Mouse (Mus musculus): ENCODE measurements around the gene Sox5.

The Sox5 gene

DNA sequence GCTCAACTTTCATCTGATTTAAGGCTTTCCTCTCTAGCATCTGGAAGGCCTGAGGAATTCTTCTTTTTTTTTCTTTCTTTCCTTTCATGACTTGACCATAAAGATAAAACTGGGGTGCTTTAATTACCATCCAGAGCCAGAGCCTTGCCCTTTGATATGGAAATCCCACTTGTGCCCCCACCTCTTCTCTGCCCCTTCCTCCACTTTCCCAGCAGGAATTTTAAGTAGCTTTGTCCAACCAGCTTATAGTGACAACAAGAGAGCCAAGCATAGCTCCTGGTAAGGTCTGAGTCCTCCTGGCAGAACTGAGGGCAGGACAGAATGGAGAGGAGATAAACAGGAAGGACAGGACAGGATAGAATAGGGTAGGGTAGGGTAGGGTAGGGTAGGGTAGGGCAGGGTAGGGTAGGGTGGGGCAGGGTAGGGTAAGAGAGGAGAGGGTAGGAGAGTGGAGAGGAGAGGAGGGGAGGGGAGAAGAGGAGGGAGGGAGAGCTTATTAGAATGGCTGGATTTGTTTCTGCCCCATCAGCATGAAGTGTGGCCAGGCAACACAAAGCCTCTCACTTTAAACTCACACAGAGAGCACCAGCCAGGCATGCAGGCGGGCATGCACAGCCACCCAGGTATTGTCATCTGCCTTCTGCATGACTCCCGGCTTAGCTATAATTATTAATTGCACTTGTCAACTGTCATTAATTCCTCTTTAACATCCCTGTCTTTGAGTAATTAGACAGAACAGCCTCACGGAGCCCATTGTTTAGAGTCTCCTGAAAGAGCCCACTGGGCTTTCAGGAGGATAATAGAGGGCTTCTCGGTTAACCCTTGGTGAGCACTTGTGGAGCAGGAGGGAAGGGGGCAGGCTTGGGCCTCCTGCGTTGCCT, 300.9 kb downstream of the Sox5 start:
- DNase-seq (ENCODE audit: low spot score) = no peak

DNA sequence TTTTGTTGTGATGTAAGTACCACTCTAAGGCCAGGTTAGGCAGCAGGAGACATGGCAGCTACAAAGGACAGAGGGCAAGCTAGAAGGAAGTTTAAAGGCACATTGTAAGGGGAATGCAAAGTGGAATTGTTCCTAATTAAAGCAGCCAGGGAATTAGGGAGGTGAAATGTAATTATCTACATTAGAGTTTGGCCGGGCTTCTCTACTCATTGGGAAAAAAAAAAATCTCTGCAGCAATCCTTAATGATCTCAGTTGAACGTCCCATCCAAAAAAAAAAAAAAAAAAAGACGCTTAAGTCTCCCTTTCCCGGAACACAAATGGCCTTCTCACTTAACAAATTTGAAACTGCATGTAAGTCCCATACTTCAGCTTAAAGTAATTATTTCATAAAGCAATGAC, 301.9 kb downstream of the Sox5 start:
- no peak for DNase-seq (ENCODE audit: low spot score)

DNA sequence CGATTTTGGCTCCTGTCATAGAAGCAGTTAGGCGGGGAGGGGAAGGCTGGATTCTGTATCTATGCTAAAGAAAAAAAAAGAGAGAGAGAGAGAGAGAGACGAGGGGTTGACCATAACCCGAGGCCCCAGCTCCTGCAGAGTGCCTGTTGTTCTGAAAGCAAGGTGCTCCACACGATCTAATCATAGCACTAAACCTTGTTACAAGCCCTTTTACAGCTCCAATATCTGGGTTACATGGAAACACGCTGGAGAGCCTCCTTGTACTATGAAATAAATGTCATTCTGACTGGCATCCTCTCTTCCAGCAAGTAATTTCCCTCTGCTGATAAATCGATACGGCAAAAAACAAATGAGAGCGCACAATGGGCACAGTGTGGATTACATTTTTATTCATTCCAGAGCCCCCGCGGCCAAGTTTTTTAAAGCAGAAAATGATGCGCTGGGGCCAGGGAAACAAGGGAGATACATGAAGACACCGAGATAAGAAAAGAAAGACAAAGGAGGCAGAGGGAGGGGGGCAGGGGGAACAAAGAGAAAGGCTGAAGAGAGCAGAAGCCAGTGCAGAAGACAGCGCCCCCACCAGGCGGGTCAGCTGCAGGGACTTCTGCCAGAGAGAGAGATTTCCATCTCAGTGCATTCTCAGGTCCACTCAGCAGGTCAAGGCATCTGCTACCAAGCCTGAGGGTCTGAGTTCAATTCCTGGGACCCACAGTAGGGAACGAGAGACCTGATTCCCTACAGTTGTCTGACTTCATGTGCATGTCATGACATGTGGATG, 304.3 kb downstream of the Sox5 start:
- DNase-seq (ENCODE audit: low spot score) = peak; percentile 48

DNA sequence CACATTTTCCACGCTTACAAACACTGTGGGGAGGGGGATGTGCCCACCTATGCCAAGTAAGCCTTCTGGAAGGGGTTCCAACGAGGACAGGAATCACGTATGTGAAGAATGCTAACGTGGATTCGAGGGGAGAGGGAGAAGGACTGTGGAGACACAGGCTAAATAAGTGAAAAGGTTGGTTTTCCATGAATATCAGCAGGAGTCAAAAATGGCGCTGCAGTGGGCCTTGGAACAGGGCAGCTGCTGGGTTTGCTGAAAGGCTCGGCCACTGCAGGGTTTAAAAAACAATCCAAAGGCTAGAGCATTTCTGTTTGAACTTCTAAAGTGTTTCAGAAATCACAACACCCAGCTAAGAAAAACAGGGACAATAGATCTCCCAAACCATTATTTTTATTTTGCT, 308.3 kb downstream of the Sox5 start:
- no peak for DNase-seq (ENCODE audit: low spot score)

DNA sequence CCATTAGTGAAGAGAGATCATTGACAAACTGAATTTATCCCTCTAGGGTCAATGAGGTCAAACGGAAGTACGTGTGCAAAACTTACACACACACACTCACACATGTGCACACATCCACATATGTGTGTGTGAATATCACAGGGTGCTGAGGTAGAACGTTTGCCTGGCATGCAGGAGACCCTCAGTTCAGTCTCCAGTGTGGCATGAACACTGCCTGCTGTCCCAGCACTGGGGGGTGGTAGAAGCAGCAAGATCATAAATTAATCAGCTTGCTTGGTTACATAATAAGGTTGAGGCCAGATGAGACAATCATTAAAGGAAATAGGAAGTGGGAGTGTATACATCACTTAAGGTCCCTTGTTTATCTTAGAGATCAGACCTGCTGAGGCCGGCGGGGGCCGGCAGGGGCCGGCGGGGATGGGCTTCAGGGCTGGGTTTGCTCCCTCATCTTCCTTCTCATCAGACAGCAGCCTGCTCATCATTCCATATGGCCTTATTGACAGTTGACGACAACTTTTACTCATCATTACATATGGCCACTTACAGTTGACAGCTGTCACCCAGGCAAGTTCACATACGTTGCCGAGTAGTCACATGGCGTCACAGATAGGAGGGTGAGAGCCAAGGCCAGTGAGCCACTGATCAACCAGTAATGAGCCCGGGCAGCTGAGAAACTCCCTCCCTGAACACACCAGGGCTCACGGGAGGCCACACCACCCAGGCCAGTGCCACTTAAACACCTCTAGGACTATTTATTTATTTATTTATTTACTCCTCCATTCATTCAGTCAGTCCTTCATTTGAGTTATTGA, 309.5 kb downstream of the Sox5 start:
- DNase-seq (ENCODE audit: low spot score) = no peak

DNA sequence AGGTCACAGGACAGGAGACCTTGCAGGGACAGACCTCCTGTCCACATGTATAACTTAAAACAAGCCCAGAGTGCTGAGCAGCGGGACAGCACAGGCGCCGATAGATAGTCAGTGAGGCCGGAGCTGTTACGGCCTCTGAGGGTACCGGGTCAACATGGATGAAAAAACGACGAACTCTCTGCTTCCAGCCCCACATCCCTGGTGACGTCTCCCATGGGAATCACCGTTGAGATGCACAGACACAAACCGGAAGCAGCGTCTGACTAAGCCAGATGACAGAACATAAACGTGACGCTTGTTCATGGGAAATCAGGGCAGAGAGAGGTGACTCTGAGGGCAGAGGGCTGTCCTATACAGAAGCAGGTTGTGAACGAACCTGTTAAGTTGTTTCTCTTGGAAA, 315.1 kb downstream of the Sox5 start:
- DNase-seq (ENCODE audit: low spot score) = no peak

DNA sequence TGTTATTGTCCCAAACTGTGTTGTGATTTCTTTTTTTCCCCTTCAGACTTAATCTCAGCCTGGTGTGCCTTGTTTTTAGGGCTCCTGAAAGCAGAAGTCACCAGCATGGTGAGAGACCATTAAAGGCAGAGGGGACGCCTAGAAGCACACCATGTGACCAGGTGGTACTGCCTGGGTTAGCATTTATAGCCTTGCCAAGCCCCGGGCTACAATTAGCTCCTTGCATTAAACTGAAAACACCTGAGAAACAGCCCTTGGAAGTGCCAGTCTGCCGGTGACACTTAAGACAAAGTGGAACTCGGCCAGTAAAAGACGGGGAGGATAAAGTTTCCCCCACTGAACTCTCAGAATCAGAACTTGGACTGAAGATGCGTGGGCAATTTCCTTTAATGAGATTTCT, 318.1 kb downstream of the Sox5 start:
- DNase-seq (ENCODE audit: low spot score) = no peak

DNA sequence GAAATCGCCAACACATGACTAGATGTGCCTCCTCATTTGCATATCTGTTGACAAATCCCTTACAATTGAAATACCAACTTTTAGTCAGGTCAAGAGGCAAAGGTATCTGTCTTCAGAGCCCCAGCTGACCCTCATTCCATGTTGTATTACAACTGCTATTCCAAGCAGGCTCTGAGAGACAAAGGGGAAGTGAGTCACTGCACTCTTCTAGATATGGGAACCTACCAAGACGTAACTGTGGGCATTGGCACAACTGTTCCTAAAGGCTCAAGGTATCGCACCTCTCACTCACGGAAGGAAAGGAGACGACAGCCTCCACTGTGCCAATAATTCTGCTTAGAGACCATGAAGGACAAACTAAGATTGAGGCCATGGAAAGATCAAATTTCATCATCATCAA, 318.5 kb downstream of the Sox5 start:
- no peak for DNase-seq (ENCODE audit: low spot score)

DNA sequence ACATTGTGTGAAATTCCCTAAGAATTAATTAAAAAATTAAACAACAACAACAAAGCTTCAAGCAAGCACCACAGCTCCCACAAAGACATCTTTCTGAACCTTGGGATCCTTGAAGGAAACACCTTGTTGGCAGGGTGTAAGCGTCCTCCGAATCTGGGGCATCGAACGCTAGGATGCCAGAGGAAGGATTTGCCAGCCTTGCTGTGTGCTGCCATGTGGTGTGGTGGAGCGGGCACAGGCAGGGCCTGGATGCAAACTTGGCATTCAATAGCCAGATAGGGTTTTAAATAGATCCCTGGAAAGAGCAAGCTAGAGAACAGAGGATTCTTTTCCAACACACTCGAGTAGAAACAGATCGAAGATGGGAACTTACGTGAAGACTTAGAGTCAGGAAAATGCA, 322.3 kb downstream of the Sox5 start:
- no peak for DNase-seq (ENCODE audit: low spot score)

DNA sequence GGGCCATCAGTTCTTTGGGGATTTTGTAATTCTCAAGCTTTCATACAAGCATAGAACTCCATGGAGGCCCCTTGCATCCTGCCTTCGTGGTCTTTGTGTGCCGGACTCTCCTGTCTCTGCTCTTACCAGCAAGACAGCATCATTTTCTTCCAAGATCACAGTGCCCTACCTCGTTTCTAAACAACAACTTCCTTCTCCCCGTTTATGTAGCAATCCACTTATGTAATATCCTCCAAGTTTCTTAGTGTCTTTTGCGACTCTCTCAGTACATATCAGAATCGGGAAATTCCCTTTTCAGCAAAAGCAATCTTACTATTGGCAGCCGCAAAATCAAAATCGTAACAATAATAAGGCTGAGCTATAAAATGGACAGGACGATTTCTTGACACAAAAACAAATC, 324.3 kb downstream of the Sox5 start:
- no peak for DNase-seq (ENCODE audit: low spot score)

DNA sequence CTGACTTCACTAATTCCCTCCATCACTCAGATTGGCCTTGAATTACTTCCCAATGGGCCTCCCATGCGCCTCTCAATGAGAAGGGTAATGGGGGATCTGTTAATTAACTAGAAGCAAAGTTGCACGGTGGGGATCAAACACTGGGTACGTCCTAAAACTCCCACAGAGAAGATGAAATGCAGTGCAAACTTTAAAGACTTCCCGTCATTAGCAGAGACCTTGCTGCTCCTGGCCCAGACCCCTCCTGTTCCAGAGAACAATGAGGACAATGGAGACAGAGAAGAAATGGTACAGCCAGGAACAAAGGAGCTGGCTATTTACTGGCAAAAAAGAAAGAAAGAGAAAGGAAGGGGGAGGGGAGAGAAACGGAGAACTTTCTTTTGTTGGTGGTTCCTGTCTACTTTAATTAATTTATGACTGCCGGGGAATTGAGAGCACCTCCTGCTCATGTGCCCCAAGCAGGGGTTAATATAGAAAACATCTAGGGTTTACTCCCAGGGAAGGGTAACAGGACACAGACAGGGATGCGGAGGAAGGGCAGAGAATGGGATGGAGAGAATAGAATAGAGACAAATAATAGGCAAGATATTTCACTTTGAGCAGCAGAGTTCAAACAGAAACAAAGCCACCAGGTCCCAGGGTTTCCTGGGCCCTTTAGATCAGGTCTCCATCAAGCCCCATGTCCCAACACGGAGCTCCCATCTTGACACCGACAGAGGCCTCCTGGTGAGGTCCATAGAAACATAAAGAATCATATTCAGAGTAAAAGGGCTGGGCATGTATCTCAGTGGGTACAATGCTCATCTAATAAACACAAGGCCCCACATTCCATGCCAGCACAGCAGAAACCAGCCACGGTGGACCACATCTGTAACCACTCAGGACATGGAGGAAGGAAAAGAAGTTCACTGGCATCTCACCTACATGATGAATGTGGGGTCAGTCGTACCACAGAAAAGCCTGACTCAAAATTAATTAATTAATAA, 327.2 kb downstream of the Sox5 start:
- DNase-seq (ENCODE audit: low spot score) = no peak

DNA sequence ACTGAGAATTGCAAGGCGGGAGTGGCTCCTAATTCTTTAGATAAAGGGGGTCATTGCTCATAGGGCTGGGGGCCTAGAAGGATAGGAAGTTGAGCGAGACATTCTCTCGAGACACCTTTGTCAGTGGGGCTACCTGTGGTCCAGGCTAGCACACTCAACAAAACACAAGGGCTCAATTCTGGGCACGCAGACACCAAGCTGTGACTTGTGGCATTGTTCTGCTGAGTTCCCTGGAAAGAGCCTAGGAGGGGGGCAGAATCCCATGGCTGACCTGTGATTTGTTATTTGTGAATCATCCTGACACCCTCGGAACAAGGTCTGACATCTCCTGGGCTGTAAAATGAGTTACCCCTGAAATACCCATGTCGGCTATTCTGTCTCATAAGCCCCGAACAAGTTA, 328.2 kb downstream of the Sox5 start:
- no peak for DNase-seq (ENCODE audit: low spot score)

DNA sequence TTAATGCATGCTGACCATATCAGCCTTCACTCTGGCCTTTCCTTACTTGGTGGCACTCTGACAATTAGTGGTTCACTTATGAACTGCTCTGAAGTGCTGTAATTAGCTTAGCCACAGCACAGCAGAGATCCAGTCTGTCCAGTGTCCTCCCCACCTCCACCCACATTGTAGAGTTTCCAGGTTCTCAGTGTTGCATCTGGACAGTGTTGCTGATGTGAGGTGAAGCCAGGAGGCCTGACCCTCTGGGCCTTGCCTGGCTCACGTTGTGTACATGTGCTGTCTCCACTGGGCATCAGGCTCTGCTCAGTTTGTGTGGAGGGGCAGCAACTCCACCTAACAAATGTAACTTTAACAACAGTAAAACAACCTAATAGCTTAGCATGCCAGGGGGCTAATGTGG, 328.6 kb downstream of the Sox5 start:
- DNase-seq (ENCODE audit: low spot score) = no peak

DNA sequence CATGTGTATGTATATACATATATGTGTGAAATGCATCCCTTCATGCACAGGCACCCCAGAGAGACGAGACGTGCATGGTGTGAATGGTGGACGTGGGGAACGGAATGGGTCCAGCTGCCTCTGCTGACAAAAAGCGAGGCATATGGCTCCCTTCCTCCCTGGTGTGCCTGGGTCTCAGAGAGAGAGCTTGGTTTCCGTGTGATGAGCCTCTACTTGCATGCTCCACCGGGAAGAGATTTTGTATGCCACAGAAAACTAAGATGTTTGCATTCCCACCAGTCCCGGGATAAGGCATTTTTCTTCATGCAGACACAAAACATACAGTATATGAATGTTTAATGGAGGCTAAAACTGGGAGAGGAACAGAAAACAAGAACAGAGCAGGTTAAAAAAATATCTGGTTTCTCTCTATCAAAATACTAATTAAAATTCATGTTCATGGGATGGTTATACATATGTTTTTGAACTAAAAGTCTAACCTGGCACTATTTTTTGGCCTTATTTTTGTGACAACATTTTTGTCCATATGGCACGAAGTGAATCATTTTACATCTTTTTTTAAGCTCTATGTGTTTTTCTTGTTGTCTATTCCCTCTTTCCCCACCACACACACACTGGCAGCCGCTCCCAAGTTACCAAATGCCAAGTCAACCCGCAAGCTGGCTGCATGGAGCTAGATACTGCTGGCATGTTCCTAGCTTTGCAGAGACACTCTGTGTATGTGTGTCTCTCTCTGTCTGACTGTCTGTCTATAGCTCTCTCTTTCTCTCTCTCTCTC, 329.4 kb downstream of the Sox5 start:
- DNase-seq (ENCODE audit: low spot score) = no peak

DNA sequence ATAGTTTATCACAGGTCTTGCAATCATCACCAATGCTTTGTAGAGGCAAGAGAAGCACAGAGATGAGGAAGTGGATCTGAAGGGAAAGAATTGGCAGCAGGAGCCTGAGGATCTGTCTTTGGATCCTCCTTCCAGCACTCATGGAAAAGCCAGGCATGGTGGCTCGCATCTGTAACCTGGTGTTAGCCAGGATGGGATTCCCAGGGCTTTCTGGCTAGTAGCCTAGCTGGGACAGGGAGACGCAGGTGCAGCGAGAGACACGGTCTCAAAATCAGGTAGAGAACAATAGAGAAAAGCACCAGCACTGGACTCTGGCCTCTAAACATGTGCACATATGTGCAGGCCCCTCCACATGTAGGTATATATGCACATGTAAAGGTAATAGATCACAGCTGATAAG, 330.1 kb downstream of the Sox5 start:
- DNase-seq (ENCODE audit: low spot score) = no peak

DNA sequence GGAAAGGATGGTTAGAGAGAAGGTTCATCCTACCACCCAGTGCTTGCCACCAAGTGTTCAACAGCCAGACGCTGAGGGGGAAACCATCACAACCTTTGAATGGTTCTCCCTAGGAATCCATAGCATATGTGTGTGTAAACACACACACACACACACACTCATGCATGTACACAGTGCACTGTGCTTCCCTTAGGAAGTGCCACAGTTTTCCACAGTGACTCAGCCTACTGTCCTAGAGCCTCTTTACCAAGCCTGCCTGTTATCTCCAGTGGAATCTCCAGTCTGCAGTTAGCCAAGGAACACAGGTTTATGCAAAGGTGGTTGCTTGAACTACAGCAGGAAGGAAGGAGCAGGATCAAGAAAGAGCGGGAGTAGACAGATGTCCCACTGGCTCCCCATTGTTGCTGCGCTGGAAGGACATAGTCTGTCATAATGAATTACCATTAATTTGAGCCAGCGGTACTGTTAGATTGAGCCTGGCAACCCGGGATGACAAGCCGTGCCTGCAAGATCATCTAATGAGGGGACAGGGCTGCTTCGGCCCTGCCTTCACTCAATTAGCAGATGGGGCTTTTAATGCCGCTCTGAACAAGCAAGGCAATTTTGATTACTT, 335.9 kb downstream of the Sox5 start:
- DNase-seq (ENCODE audit: low spot score) = no peak

DNA sequence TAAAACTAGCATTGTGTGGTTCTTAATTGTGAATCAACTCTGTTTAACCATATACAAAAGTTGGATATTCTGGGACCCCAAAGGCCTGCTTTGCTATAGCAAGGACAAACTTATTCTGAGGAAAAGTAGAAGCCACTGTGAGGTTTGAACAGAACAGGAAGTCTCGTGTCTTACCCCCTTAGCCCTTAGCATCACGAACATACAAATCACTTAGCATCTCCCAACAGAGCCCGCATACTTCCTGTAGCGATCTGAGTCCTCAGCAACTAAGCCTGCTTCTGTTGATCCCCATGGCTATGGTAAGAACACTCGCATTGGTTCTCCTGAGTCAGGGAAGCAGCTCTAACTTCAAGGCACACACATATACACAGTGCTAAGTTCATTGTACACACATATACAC, 337.4 kb downstream of the Sox5 start:
- no peak for DNase-seq (ENCODE audit: low spot score)

DNA sequence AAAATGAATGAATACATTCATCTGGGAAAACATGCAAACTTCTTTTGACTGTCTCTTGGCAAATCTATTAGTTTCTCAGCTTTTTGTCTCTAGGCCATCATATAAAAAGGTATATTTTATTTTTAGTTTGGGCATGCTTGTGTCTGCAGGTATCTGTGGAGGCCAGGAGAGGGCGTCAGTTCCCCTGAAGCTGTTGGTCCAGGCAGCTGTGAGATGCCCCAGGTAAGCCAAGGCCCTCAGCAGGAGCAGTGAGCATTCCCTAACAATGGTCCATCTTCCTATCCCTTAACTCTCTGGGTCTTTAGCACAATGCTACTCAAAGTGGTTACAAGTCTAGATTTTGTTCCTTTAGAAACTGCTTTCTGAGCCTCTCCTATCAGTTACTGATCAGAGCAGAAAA, 338.1 kb downstream of the Sox5 start:
- DNase-seq (ENCODE audit: low spot score) = no peak

DNA sequence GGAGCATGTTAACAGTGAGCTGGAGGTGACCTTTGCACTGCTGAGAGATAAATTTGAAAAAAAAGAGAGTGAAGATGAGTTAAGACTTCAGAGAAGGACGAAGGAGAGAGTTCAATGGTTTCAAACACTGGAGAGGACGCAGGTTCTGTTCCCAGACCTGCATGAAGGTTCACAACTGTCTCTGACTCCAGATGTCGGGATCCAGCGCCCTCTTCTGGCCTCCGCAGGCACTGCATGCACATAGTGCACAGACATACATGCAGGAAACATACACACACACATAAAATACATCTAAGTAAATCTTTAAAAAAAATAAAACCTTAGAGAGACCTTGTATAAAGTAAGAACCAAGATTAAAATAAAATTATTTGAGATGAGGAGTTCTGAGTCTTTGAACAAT, 352.5 kb downstream of the Sox5 start:
- DNase-seq (ENCODE audit: low spot score) = peak; percentile 47

DNA sequence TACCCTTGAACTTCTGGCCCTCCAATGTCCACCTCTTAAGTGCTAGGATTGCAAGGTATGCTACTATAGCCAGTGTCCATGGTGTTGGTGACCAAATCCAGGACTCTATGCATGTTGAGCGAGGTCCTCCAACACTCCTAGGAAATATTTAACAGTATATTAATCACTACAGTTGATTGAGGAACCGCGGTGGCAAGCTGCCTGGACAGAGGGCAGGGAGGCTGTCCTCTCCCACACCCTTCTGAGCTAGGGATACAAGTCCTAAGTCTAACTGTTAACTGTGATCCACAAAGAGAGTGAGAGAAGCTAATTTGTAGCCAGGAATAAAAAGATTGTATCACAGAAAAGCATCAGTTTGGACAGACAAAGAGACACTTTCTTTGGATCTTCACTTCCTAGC, 373.7 kb downstream of the Sox5 start:
- DNase-seq (ENCODE audit: low spot score) = no peak
